31 mouse cellular contexts compared by ENCODE assay signal in the genomic region with DNA sequence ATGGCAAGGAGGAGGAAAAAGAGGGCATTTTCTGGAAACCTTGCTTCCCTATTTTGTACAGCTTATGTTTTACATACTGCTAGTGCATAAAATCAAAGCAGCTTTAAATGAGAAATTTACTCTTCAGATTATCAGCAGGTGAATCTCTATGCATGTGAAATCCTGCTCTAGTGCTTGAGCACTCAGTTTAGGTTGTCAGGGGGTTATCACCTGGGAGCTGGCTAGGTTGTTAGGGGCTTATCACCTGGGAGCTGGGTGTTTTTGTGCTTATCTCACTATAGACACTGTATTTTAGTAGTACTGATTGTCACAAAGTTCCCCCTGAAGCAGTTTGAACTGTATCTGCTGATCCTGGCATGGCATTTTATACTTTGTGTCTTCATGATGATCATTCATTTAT.
"Had no signal": no experiment of that assay in that cellular context is flagged by ENCODE, and none has a peak within 500 bp of the region (broad histone marks: within the 10 kb centered on the region; RNA-seq: fewer than 3 reads in every experiment).

No protein-coding gene starts in this region.

- H3K9me3 ChIP-seq: heart, embryonic 10.5 days; heart, embryonic 12.5 days; heart, embryonic 13.5 days; heart, embryonic 15.5 days; hindbrain, embryonic 10.5 days; hindbrain, embryonic 12.5 days; hindbrain, embryonic 13.5 days; hindbrain, embryonic 15.5 days; intestine, embryonic 15.5 days; kidney, embryonic 15.5 days had no signal

- H3K9ac ChIP-seq: heart, embryonic 12.5 days; heart, embryonic 13.5 days; heart, embryonic 15.5 days; hindbrain, embryonic 12.5 days; hindbrain, embryonic 13.5 days; hindbrain, embryonic 14.5 days; hindbrain, embryonic 15.5 days; intestine, embryonic 15.5 days; kidney, embryonic 15.5 days had no signal

- H3K36me3 ChIP-seq: heart, embryonic 10.5 days; heart, embryonic 12.5 days; heart, embryonic 13.5 days; heart, embryonic 15.5 days; hindbrain, embryonic 10.5 days; hindbrain, embryonic 12.5 days; hindbrain, embryonic 13.5 days; hindbrain, embryonic 15.5 days; intestine, embryonic 15.5 days; kidney, embryonic 15.5 days had no signal

- H3K27me3 ChIP-seq: heart, embryonic 12.5 days; heart, embryonic 13.5 days; heart, embryonic 15.5 days; hindbrain, embryonic 12.5 days; hindbrain, embryonic 13.5 days; hindbrain, embryonic 15.5 days; intestine, embryonic 15.5 days; kidney, embryonic 15.5 days had no signal

- H3K27ac ChIP-seq: heart, embryonic 10.5 days; heart, embryonic 13.5 days; heart, embryonic 15.5 days; hindbrain, embryonic 10.5 days; hindbrain, embryonic 12.5 days; hindbrain, embryonic 13.5 days; hindbrain, embryonic 14.5 days; hindbrain, embryonic 15.5 days; hindbrain, postnatal 0 days; intestine, embryonic 15.5 days; kidney, embryonic 15.5 days; kidney, postnatal 0 days; layer of hippocampus, adult 2 months; left cerebral cortex, adult 2 months had no signal

- DNase-seq: heart, postnatal 10 days; heart, postnatal 14 days; heart, postnatal 36 days; heart, postnatal 4 days; kidney, adult 11 months; kidney, adult 18-20 months; kidney, adult 2 months; kidney, adult 8-10 months; kidney, adult 9 months; kidney, postnatal 10 days; kidney, postnatal 14 days; kidney, postnatal 25 days; kidney, postnatal 36 days; kidney, postnatal 4 days; layer of hippocampus, adult 9-11 months; layer of hippocampus, postnatal 36 days had no signal

- H3K4me1 ChIP-seq: heart, embryonic 10.5 days; heart, embryonic 12.5 days; heart, embryonic 13.5 days; heart, embryonic 15.5 days; hindbrain, embryonic 10.5 days; hindbrain, embryonic 12.5 days; hindbrain, embryonic 13.5 days; hindbrain, embryonic 15.5 days; intestine, embryonic 15.5 days; kidney, embryonic 15.5 days had no signal

- H3K4me3 ChIP-seq: heart, embryonic 10.5 days; heart, embryonic 12.5 days; heart, embryonic 13.5 days; heart, embryonic 15.5 days; hindbrain, embryonic 10.5 days; hindbrain, embryonic 12.5 days; hindbrain, embryonic 13.5 days; hindbrain, embryonic 15.5 days; intestine, embryonic 15.5 days; kidney, embryonic 15.5 days; layer of hippocampus, adult 2 months; left cerebral cortex, adult 2 months had no signal
